ENCODE assay signal across 20 mouse cellular contexts in genomic region chr6:134621552-134621949, GRCm38 (mm10). TPM values are rescaled to one million over a fixed set of nuclear protein-coding genes. Genes with fewer than 3 reads are reported as not detected.
DNase-seq lines count a peak whose midpoint lies in the region; ATAC-seq and TF ChIP-seq lines count a peak whose summit lies in the region.
"Had no signal": no experiment of that assay in that cellular context is flagged by ENCODE, and none has a peak within 500 bp of the region (broad histone marks: within the 10 kb centered on the region; RNA-seq: fewer than 3 reads in every experiment).

No protein-coding gene starts in this region.

- TF ChIP-seq CTCF in MEL (IDR thresholded peaks at IDR 0.05 in 2 of 3, conservative IDR thresholded peaks at IDR 0.05 in 1 of 3; ENCODE audit: control insufficient read depth in 1 of 3, insufficient read depth in 1 of 3, low read depth in 2 of 3, low read length in 3 of 3, poor library complexity in 1 of 3, severe bottlenecking in 1 of 3): no peak

- no peak for TF ChIP-seq POLR2A in MEL (IDR thresholded peaks at IDR 0.05; ENCODE audit: control insufficient read depth in 1 of 2, insufficient read depth in 1 of 2, low read depth in 1 of 2, low read length in 2 of 2, poor library complexity in 1 of 2)

- peaks cover 16% of the 10 kb centered on the region for H3K4me1 ChIP-seq in megakaryocyte, embryonic 14.5 days
- H3K4me1 ChIP-seq in MEL (ENCODE audit: control insufficient read depth in 1 of 2, insufficient read depth in 2 of 2, low read length in 2 of 2): peaks cover 0 to 6% of the 10 kb centered on the region in 2 experiments; a peak in 2 of 4 replicates
- H3K4me1 ChIP-seq in embryonic facial prominence, embryonic 10.5 days: no peaks in the 10 kb centered on the region
- H3K4me1 ChIP-seq: embryonic facial prominence, embryonic 12.5 days; forebrain, embryonic 13.5 days; limb, embryonic 13.5 days; liver, embryonic 13.5 days; midbrain, embryonic 15.5 days had no signal

- no peaks in the 10 kb centered on the region for H3K79me2 ChIP-seq in MEL (ENCODE audit: control insufficient read depth, insufficient read depth, low read length, poor library complexity)

- peak; percentile 28 for DNase-seq in layer of hippocampus, adult 11-12 months (ENCODE audit: low spot score)
- no peak for DNase-seq in layer of hippocampus, postnatal 10 days (ENCODE audit: low spot score in 2 of 2)
- no peak for DNase-seq in MEL (ENCODE audit: low read depth, low spot score)
- no peak for DNase-seq in embryonic facial prominence, embryonic 10.5 days (ENCODE audit: low spot score)
- no peak for DNase-seq in gastrocnemius, adult 18-20 months (ENCODE audit: low spot score)
- DNase-seq: cerebellum, adult 8-10 months had no signal

- no peak for TF ChIP-seq RAD21 in MEL (IDR thresholded peaks at IDR 0.05; ENCODE audit: low read depth, low read length)

- no peaks in the 10 kb centered on the region for H3K36me3 ChIP-seq in megakaryocyte, embryonic 14.5 days (replicated peaks; ENCODE audit: low read length)
- H3K36me3 ChIP-seq in MEL (ENCODE audit: control insufficient read depth in 1 of 2, insufficient read depth in 2 of 2, low read length in 2 of 2): no peaks in the 10 kb centered on the region
- no peaks in the 10 kb centered on the region for H3K36me3 ChIP-seq in embryonic facial prominence, embryonic 10.5 days (replicated peaks)
- H3K36me3 ChIP-seq: embryonic facial prominence, embryonic 12.5 days; G1E; heart, embryonic 12.5 days; kidney, embryonic 15.5 days; limb, embryonic 13.5 days; liver, embryonic 13.5 days; midbrain, embryonic 15.5 days had no signal

- H3K9me3 ChIP-seq in megakaryocyte, embryonic 14.5 days: no peaks in the 10 kb centered on the region
- H3K9me3 ChIP-seq in MEL (replicated peaks; ENCODE audit: insufficient read depth, low read length): no peaks in the 10 kb centered on the region
- H3K9me3 ChIP-seq in embryonic facial prominence, embryonic 10.5 days: no peaks in the 10 kb centered on the region
- H3K9me3 ChIP-seq: embryonic facial prominence, embryonic 12.5 days; forebrain, embryonic 13.5 days; G1E; heart, embryonic 12.5 days; kidney, embryonic 15.5 days; limb, embryonic 13.5 days; liver, embryonic 13.5 days; midbrain, embryonic 15.5 days had no signal

- 78% methylated on average over 14 of the region's 14 CpGs for WGBS in embryonic facial prominence, embryonic 10.5 days

- peak overlapping the region; percentile 44 for H3K4me3 ChIP-seq in megakaryocyte, embryonic 14.5 days (replicated peaks)
- H3K4me3 ChIP-seq in MEL (ENCODE audit: control insufficient read depth in 1 of 2, insufficient read depth in 1 of 2, low read depth in 2 of 2, low read length in 2 of 2): no peak overlapping the region
- H3K4me3 ChIP-seq in embryonic facial prominence, embryonic 10.5 days: no peak overlapping the region
- H3K4me3 ChIP-seq: embryonic facial prominence, embryonic 12.5 days; erythroblast, embryonic 14.5 days; forebrain, embryonic 13.5 days; heart, embryonic 12.5 days; kidney, embryonic 15.5 days; limb, embryonic 13.5 days; liver, embryonic 13.5 days; midbrain, embryonic 15.5 days; myocyte had no signal

- no peak overlapping the region for H3K9ac ChIP-seq in MEL (ENCODE audit: control insufficient read depth, low read depth, low read length, poor library complexity, severe bottlenecking)
- H3K9ac ChIP-seq: embryonic facial prominence, embryonic 12.5 days; forebrain, embryonic 13.5 days; heart, embryonic 12.5 days; hindbrain, embryonic 14.5 days; kidney, embryonic 15.5 days; limb, embryonic 13.5 days; liver, embryonic 13.5 days; lung, embryonic 14.5 days; midbrain, embryonic 15.5 days had no signal

- TF ChIP-seq EP300 in MEL (IDR thresholded peaks at IDR 0.05; ENCODE audit: low read depth in 1 of 2, low read length in 2 of 2): no peak

- no peaks in the 10 kb centered on the region for H3K27me3 ChIP-seq in megakaryocyte, embryonic 14.5 days (replicated peaks)
- H3K27me3 ChIP-seq in MEL (ENCODE audit: control insufficient read depth in 1 of 2, insufficient read depth in 2 of 2, low read length in 2 of 2): no peaks in the 10 kb centered on the region; a peak in 3 of 4 replicates
- no peaks in the 10 kb centered on the region for H3K27me3 ChIP-seq in embryonic facial prominence, embryonic 10.5 days (replicated peaks; ENCODE audit: low read depth, poor library complexity, severe bottlenecking)
- H3K27me3 ChIP-seq: embryonic facial prominence, embryonic 12.5 days; forebrain, embryonic 13.5 days; heart, embryonic 12.5 days; kidney, embryonic 15.5 days; limb, embryonic 13.5 days; liver, embryonic 13.5 days; midbrain, embryonic 15.5 days had no signal

- ATAC-seq in megakaryocyte, adult 5-6 weeks (ENCODE audit: poor library complexity, severe bottlenecking): no peak
- ATAC-seq: forebrain, embryonic 13.5 days; midbrain, embryonic 15.5 days had no signal

- H3K27ac ChIP-seq in MEL (ENCODE audit: control insufficient read depth, low read depth, low read length): no peak overlapping the region
- H3K27ac ChIP-seq in embryonic facial prominence, embryonic 10.5 days (replicated peaks): no peak overlapping the region
- H3K27ac ChIP-seq: embryonic facial prominence, embryonic 12.5 days; forebrain, embryonic 13.5 days; hindbrain, embryonic 14.5 days; limb, embryonic 13.5 days; liver, embryonic 13.5 days; midbrain, embryonic 15.5 days had no signal

TF ChIP-seq in MEL, 35 proteins besides CTCF, POLR2A, EP300 and RAD21:
- 0 out of 2 replicates have a peak, but pooled peaks have one; percentile 7 for TF ChIP-seq MAX (IDR thresholded peaks at IDR 0.05; ENCODE audit: low read length)
- no peak for TF ChIP-seq MXI1 (IDR thresholded peaks at IDR 0.05; ENCODE audit: low read depth, low read length)

RNA-seq across cellular contexts. Expression of gene Mansc1, which starts 10.7 kb away (rescaled TPM):
- 1 to 10 TPM; 3.5 to 3.9 TPM for total RNA-seq in layer of hippocampus, postnatal 10 days (2021)
- polyA plus RNA-seq in megakaryocyte, embryonic 14.5 days (2012; ENCODE audit: insufficient read depth, low replicate concordance): not detected in 2 replicates
- 1.6 and 4.0 TPM in 2 replicates for total RNA-seq in megakaryocyte, adult 5-6 weeks (2015)
- 0.81 and 1.5 TPM in 2 replicates for total RNA-seq in megakaryocyte, adult 5-6 weeks (2017)
- total RNA-seq in MEL (2012; rRNA removed): not detected in 2 replicates
- not detected for polyA plus RNA-seq in MEL (2012; ENCODE audit: insufficient read depth in 1 of 2, insufficient read length in 2 of 2, low read depth in 1 of 2, low replicate concordance in 2 of 2, missing spikeins in 1 of 2)
- 0.44 and 0.71 TPM in 2 replicates for polyA plus RNA-seq in embryonic facial prominence, embryonic 10.5 days (2016; fragmentation: Nextera tagmentation; extraction: Ambion mirVana)
- under 1 TPM; 0.82 to 0.90 TPM for total RNA-seq in gastrocnemius, adult 18-20 months (2021)
- total RNA-seq: G1E had no signal
- polyA plus RNA-seq: erythroblast, embryonic 14.5 days; G1E; myocyte had no signal

RNA-seq across cellular contexts. Expression of gene Borcs5, which starts 17.8 kb away (rescaled TPM):
- total RNA-seq in layer of hippocampus, postnatal 10 days (2021): 10 to 100 TPM; 25.7 to 26.7 TPM
- 15.7 and 33.1 TPM in 2 replicates for polyA plus RNA-seq in megakaryocyte, embryonic 14.5 days (2012; ENCODE audit: insufficient read depth, low replicate concordance)
- total RNA-seq in megakaryocyte, adult 5-6 weeks (2015): 13.9 and 15.3 TPM in 2 replicates
- 11.6 and 15.5 TPM in 2 replicates for total RNA-seq in megakaryocyte, adult 5-6 weeks (2017)
- total RNA-seq in MEL (2012; rRNA removed): 7.7 and 8.7 TPM in 2 replicates
- polyA plus RNA-seq in MEL (2012; ENCODE audit: insufficient read depth in 1 of 2, insufficient read length in 2 of 2, low read depth in 1 of 2, low replicate concordance in 2 of 2, missing spikeins in 1 of 2): 10 to 100 TPM in 1 of 2 experiments, not detected in 1; 13.0 TPM
- 17.7 and 18.4 TPM in 2 replicates for polyA plus RNA-seq in embryonic facial prominence, embryonic 10.5 days (2016; fragmentation: Nextera tagmentation; extraction: Ambion mirVana)
- 10 to 100 TPM; 17.2 to 17.5 TPM for total RNA-seq in gastrocnemius, adult 18-20 months (2021)

RNA-seq across cellular contexts. Expression of gene Lrp6, which starts 54.8 kb away (rescaled TPM):
- 10 to 100 TPM; 52.8 to 58.7 TPM for total RNA-seq in layer of hippocampus, postnatal 10 days (2021)
- 4.0 and 5.0 TPM in 2 replicates for polyA plus RNA-seq in megakaryocyte, embryonic 14.5 days (2012; ENCODE audit: insufficient read depth, low replicate concordance)
- total RNA-seq in megakaryocyte, adult 5-6 weeks (2015): 15.0 and 15.5 TPM in 2 replicates
- 18.3 and 25.7 TPM in 2 replicates for total RNA-seq in megakaryocyte, adult 5-6 weeks (2017)
- total RNA-seq in MEL (2012; rRNA removed): 13.1 and 13.4 TPM in 2 replicates
- polyA plus RNA-seq in MEL (2012; ENCODE audit: insufficient read depth in 1 of 2, insufficient read length in 2 of 2, low read depth in 1 of 2, low replicate concordance in 2 of 2, missing spikeins in 1 of 2): 10 to 100 TPM; 17.2 to 25.7 TPM
- polyA plus RNA-seq in embryonic facial prominence, embryonic 10.5 days (2016; fragmentation: Nextera tagmentation; extraction: Ambion mirVana): 27.1 and 27.8 TPM in 2 replicates
- 10 to 100 TPM; 39.3 to 39.7 TPM for total RNA-seq in gastrocnemius, adult 18-20 months (2021)
